In genomic region chr7:139296552-139297100, GRCm38 (mm10) we compare ENCODE assay signal across 12 mouse cellular contexts. TPM values are rescaled to one million over a fixed set of nuclear protein-coding genes. Genes with fewer than 3 reads are reported as not detected.
DNase-seq lines count a peak whose midpoint lies in the region; ATAC-seq lines count a peak whose summit lies in the region.
"Had no signal": no experiment of that assay in that cellular context is flagged by ENCODE, and none has a peak within 500 bp of the region (broad histone marks: within the 10 kb centered on the region; RNA-seq: fewer than 3 reads in every experiment).

No protein-coding gene starts in this region.

- peaks cover 8% of the 10 kb centered on the region; the same call in 1 of the 2 replicates for H3K4me1 ChIP-seq in limb, embryonic 12.5 days (replicated peaks)
- H3K4me1 ChIP-seq: neural tube, embryonic 13.5 days had no signal

- no peak overlapping the region for H3K4me2 ChIP-seq in limb, embryonic 12.5 days
- H3K4me2 ChIP-seq: neural tube, embryonic 13.5 days had no signal

- ATAC-seq in limb, embryonic 12.5 days (ENCODE audit: insufficient number of reproducible peaks, insufficient read depth, low FRiP score, low TSS enrichment, low read depth) = no peak
- ATAC-seq: Patski had no signal

- no peaks in the 10 kb centered on the region for H3K9me3 ChIP-seq in limb, embryonic 12.5 days
- H3K9me3 ChIP-seq: midbrain, embryonic 10.5 days; neural tube, embryonic 13.5 days had no signal

- WGBS in limb, embryonic 12.5 days = 57% methylated on average over 10 of the region's 10 CpGs

- no peak overlapping the region for H3K9ac ChIP-seq in limb, embryonic 12.5 days (replicated peaks)
- H3K9ac ChIP-seq: neural tube, embryonic 13.5 days had no signal

- H3K4me3 ChIP-seq in limb, embryonic 12.5 days (replicated peaks) = no peak overlapping the region
- H3K4me3 ChIP-seq: layer of hippocampus, adult 2 months; midbrain, embryonic 10.5 days; neural tube, embryonic 13.5 days had no signal

- DNase-seq in urinary bladder, postnatal 14 days (ENCODE audit: low spot score) = peak; percentile 83
- DNase-seq in urinary bladder, adult 2 months (ENCODE audit: low spot score) = no peak
- DNase-seq in forelimb bud, embryonic 11.5 days (ENCODE audit: low read depth, low spot score) = peak; percentile 42
- DNase-seq in spleen, postnatal 4 days (ENCODE audit: low spot score in 2 of 2) = no peak
- DNase-seq in adrenal gland, postnatal 10 days = no peak
- no peak for DNase-seq in adrenal gland, adult (ENCODE audit: inconsistent age in 2 of 2, low spot score in 1 of 2)
- DNase-seq: thymus, postnatal 4 days had no signal

- H3K36me3 ChIP-seq in limb, embryonic 12.5 days = no peaks in the 10 kb centered on the region
- H3K36me3 ChIP-seq: midbrain, embryonic 10.5 days; neural tube, embryonic 13.5 days had no signal

- H3K27ac ChIP-seq in limb, embryonic 12.5 days = peak overlapping the region; percentile 41; the same call in 1 of the 2 replicates
- H3K27ac ChIP-seq: layer of hippocampus, adult 2 months; midbrain, embryonic 10.5 days; neural tube, embryonic 13.5 days had no signal

- H3K27me3 ChIP-seq in limb, embryonic 12.5 days = 0 out of 2 replicates have a peak, but pooled peaks cover 9% of the 10 kb centered on the region
- H3K27me3 ChIP-seq: Patski had no signal

RNA-seq across cellular contexts. Expression of gene Pwwp2b, which starts 48.3 kb away (rescaled TPM):
- 32.3 and 35.8 TPM in 2 replicates for polyA plus RNA-seq in urinary bladder, adult 2 months (2012; rRNA removed)
- polyA plus RNA-seq in limb, embryonic 12.5 days (2016; fragmentation: Nextera tagmentation; extraction: Ambion mirVana) = 9.6 and 10.0 TPM in 2 replicates
- 10 to 100 TPM in 1 of 2 experiments, 1 to 10 TPM in 1; 9.2 to 22.2 TPM for total RNA-seq in adrenal gland, postnatal 10 days (2021)

Comparison
In these comparisons a context has a peak if more than half of its experiments do, and no peak if none do; other contexts are left out.
1. DNase-seq: peak in urinary bladder, postnatal 14 days (single experiment) and forelimb bud, embryonic 11.5 days (single experiment); none in urinary bladder, adult 2 months (single experiment), spleen, postnatal 4 days (0 of 2), adrenal gland, postnatal 10 days (single experiment) and adrenal gland, adult (0 of 2).